Mouse (Mus musculus): ENCODE measurements around the gene Zscan10.

DNA sequence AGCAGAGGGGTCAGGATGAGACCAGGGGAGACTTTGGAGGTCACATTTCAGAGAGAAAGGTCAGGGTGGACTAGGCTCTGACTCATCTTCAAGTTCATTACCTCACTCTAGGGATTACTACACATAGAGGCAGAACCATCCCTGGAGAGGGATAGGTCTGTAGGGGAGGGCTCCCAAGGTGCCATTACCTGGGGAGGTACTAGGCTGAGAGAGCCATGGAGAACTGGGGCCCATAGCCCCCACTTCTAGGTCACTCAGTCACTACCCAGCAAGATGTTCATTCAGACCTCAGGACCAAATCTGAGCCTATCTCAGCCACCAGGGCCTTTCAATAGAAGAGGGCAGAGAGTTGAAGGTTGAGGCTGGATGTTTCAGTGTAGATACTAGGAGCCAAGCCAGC, 46.3 kb upstream of the Zscan10 start:
- no peak for TF ChIP-seq POLR2A (IDR thresholded peaks at IDR 0.05; ENCODE audit: borderline replicate concordance, insufficient read depth, low read length)
- TF ChIP-seq CTCF (IDR thresholded peaks at IDR 0.05; ENCODE audit: borderline replicate concordance, insufficient read depth, low read depth, low read length), result no peak

Data from cerebellum, adult 2 months (tissue).